Mouse (Mus musculus) adrenal gland, adult 2 months (tissue): ENCODE measurements around the gene Dcun1d2. TPM values are rescaled to one million over a fixed set of nuclear protein-coding genes. Genes with fewer than 3 reads are reported as not detected.

ENCODE experiments used
- polyA plus RNA-seq: library from polyadenylated mRNA; depleted of rRNA; stranded (reverse); fragments of >200 nt; gene quantifications from 2 replicates; pipeline ENCODE4 v1.2.3, GENCODE M21; 2012; rRNA removed
- total RNA-seq, 2 experiments: library from RNA; stranded (reverse); gene quantifications; 2 replicates each; pipeline ENCODE4 v1.2.3; 2021

Gene Dcun1d2
- total and polyA plus RNA-seq, 3 experiments = 24.9 to 36.2 (median 28.3) TPM

Other genes starting within 250 kb of the Dcun1d2 start
- gene Proz, start 227.2 kb downstream of the Dcun1d2 start, total RNA-seq = under 1 TPM in 1 of 2 experiments, not detected in 1; 0.75 TPM
- gene Proz, start 227.2 kb downstream of the Dcun1d2 start, polyA plus RNA-seq = 0.16 TPM in 1 of 2 replicates, not detected in the other
- gene Pcid2, start 182.7 kb downstream of the Dcun1d2 start, total RNA-seq = 10 to 100 TPM; 22.1 to 23.7 TPM
- 27.2 and 28.3 TPM in 2 replicates for gene Pcid2, start 182.7 kb downstream of the Dcun1d2 start, polyA plus RNA-seq
- 100 to 1,000 TPM; 108 to 127 TPM for gene Cul4a, start 182.5 kb downstream of the Dcun1d2 start, total RNA-seq
- 123 and 132 TPM in 2 replicates for gene Cul4a, start 182.5 kb downstream of the Dcun1d2 start, polyA plus RNA-seq
- 100 to 1,000 TPM; 476 to 520 TPM for gene Lamp1, start 129.0 kb downstream of the Dcun1d2 start, total RNA-seq
- gene Lamp1, start 129.0 kb downstream of the Dcun1d2 start, polyA plus RNA-seq = 336 and 366 TPM in 2 replicates
- 10 to 100 TPM; 10.8 to 16.4 TPM for gene Grtp1, start 87.5 kb downstream of the Dcun1d2 start, total RNA-seq
- 10.1 and 12.5 TPM in 2 replicates for gene Grtp1, start 87.5 kb downstream of the Dcun1d2 start, polyA plus RNA-seq
- 1 to 10 TPM in 1 of 2 experiments, under 1 TPM in 1; 0.93 to 5.4 TPM for gene Adprhl1, start 34.0 kb downstream of the Dcun1d2 start, total RNA-seq
- gene Adprhl1, start 34.0 kb downstream of the Dcun1d2 start, polyA plus RNA-seq = 0.38 and 2.0 TPM in 2 replicates
- gene Tmco3, start 59 bp upstream of the Dcun1d2 start, total RNA-seq = 10 to 100 TPM; 27.1 to 35.5 TPM
- gene Tmco3, start 59 bp upstream of the Dcun1d2 start, polyA plus RNA-seq = 41.1 and 44.8 TPM in 2 replicates
- 10 to 100 TPM; 62.7 to 67.1 TPM for gene Tfdp1, start 50.6 kb upstream of the Dcun1d2 start, total RNA-seq
- 12.6 and 15.3 TPM in 2 replicates for gene Tfdp1, start 50.6 kb upstream of the Dcun1d2 start, polyA plus RNA-seq
- gene Atp4b, start 108.7 kb upstream of the Dcun1d2 start, total RNA-seq = under 1 TPM in 1 of 2 experiments, not detected in 1; 0.69 TPM
- 0.43 and 1.2 TPM in 2 replicates for gene Atp4b, start 108.7 kb upstream of the Dcun1d2 start, polyA plus RNA-seq
- gene Grk1, start 117.0 kb upstream of the Dcun1d2 start, total RNA-seq = not detected
- gene Grk1, start 117.0 kb upstream of the Dcun1d2 start, polyA plus RNA-seq = not detected in 2 replicates
- 1 to 10 TPM in 1 of 2 experiments, under 1 TPM in 1; 0.49 to 1.4 TPM for gene Tmem255b, start 147.1 kb upstream of the Dcun1d2 start, total RNA-seq
- 3.2 and 5.7 TPM in 2 replicates for gene Tmem255b, start 147.1 kb upstream of the Dcun1d2 start, polyA plus RNA-seq
- 100 to 1,000 TPM; 127 to 450 TPM for gene Gas6, start 206.4 kb upstream of the Dcun1d2 start, total RNA-seq
- gene Gas6, start 206.4 kb upstream of the Dcun1d2 start, polyA plus RNA-seq = 260 and 429 TPM in 2 replicates